Mouse (Mus musculus) ZHBTc4 (cell line): ENCODE data around the gene Rab3a.

Source experiments
- DNase-seq: peaks from one replicate; pipeline ENCODE4 v3.0.0-alpha.2; 2011; ENCODE audit warnings: low read depth, low spot score

Gene Rab3a

DNA sequence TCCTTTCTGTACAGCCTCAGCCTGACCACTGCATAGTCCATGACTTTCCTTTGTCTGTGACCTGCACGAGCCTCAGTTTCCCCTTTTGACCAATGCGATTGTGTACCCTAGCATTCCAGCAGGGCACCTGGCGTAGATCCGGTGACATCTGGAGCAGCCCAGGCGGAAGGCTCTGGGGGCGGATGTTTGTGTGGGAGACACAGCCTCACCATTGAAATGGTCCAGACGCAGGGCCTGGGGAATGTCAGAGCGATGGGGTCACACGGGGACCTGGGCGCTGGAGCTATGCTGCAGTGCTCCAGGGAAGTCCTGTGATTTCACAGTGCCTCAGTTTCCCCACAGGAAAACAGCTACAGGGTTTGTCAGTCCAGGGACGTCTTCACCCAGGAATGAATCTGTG is 12.3 kb upstream of the Rab3a start:
- DNase-seq: no peak

DNA sequence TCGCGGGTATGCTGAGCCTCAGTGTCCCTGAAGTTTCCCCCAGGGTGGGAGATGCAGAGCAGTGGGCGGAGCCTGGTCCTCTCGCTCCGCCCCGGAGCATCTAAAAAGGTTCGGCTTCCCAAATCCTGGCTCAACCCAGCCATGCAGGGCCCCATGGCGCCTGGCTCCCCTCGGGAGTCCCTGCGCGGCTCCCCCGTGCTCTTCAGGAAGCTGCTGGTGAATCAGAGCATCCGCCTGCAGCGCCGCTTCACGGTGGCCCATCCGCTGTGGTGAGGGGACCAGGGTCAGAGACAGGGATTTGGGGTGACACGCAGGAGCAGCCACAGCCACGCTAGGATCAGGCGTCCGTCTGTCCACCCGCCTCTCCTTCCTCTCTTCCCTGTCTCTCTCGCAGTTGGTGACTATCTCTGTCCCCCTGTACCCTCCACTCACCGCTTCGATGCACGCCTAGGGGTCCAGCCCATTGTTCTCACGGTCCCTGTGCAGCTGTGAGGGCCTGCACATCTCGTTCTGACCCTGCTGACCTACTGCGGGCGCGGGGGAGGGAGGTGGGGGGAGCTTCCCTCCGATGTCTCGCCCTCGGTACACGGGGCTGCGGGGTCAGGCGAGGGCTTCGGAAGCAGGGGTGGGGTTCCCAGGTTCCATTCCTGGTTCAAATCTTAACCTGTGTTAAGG is 11.4 kb upstream of the Rab3a start:
- DNase-seq: no peak

DNA sequence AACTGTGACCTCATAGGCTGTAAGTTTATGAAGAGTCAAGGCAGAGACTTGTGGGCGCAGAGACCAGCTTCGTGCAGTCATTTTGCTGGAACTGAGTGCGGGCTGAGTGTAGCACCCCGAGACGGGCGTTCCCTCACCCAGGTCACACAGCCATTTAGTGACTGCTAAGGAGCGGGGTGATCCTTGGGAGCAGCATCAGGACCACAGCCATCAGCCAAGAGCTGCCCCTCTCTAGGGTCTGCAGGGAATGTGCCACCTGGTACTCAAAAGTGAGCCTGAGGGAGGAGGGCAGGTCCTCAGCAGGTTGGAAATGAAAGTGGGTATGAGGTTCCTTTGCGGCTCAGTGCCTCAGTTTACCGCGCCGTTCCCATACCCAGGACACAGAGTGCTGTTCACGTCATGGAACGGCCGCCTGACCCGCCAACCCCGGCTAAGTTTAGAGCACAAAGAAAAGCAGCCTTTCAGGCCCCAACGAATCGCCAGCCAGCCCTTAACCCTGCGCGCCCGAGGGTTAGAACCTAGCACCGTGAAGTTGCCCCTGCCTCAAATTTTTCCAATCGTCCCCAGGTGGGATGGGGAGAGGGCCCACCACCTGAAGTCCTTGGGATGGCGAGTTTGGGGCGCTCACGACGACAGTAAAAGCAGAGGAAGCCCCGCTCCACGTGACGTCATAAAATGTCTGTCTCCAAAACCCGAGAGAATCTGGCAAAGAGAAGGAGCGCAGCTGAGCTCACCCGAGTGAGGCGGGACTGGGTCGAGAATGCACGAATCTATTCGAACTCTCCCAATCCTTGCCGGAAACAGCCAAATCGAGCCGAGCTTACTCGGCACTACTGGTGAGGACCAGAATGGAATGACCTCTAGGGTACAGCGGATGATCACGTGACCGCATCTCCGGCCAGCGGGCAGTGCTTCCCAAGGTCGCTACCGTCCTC is 10.6 kb upstream of the Rab3a start:
- no peak for DNase-seq

DNA sequence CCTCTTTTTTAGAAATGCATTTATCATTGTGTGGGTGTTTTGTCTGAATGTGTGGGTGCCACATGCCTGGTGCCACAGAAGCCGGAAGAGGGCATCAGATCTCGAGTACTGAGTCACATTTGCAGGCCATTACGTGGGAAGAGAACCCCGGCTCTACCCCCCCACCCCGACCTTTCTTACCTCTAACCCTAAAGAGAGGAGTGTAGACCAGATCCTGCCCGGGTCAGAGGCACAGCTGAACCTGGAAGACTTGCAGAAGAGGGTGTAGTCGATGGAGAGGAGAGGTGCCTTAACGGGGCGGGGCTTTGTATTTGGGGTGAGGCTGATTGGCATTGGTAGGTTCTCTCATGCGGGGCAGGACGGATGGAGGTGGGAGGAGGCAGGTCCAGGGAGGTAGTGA is 9.7 kb upstream of the Rab3a start:
- DNase-seq: no peak

DNA sequence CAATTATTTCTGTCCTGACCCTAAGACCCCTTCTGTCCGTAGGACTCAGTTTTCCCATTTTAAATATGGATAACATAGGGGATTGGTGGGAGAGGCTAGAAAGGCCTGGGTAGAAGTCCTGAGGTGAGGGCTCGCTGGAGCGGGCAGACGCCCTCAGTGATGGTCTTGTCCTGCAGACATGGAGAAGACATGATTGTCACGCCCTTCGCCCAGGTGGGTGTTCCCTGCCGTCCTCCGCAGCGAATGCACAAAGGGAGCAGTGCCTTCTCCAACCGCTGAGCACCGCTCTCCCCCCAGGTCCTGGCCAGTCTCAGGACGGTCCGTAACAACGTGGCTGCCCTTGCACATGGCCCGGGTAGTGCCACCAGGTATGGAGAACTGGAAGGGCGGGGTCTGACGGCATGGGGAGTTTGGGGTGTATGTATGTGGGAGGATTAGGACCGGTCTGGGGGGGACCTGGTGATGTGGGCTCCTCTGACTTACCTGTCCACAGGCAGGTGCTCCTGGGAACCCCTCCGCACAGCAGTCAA is 8.7 kb upstream of the Rab3a start:
- no peak for DNase-seq

DNA sequence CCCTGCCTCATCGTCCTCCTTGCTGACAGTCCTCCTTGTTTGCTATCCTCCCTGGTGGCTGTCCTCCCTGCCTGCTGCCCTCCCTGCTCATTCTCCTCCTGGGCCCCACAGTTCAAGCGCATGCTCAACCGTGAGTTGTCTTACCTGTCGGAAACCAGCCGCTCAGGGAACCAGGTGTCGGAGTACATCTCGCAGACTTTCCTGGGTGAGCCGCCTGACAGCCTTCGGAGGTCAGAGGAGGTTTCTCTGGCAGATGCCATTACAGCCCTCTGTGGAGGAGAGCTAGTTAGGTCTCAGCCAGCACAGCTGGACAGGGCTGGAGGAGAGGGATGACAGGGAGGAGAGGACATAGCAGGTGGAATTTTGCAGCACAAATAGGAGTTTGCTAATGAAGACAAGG is 7.8 kb upstream of the Rab3a start:
- DNase-seq: no peak

DNA sequence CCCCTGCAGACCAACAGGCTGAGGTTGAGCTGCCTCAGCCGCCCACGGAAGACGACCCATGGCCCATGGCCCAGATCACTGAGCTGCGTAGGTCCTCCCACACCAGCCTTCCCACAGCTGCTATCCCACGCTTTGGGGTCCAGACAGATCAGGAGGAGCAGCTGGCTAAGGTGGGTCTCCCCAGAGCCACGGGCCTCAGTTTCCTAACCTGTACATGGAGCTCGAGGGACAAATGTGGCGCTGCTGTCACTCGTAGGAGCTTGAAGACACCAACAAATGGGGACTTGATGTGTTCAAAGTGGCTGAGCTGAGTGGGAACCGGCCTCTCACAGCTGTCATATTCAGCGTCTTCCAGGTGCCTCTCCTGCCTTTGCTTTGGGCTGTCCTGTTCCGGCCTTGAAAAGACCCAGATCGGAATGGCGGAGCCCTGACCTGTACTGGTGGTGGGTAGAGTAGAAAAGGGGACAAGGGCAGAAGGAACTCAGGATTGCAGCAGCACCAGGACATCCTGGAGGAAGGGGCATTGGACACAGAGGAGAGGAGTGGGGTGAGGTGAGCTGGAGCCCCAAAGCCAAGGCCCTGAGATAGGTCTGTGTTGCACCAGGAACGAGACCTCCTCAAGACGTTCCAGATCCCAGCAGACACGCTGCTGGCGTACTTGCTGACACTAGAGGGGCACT is 7.1 kb upstream of the Rab3a start:
- no peak for DNase-seq

DNA sequence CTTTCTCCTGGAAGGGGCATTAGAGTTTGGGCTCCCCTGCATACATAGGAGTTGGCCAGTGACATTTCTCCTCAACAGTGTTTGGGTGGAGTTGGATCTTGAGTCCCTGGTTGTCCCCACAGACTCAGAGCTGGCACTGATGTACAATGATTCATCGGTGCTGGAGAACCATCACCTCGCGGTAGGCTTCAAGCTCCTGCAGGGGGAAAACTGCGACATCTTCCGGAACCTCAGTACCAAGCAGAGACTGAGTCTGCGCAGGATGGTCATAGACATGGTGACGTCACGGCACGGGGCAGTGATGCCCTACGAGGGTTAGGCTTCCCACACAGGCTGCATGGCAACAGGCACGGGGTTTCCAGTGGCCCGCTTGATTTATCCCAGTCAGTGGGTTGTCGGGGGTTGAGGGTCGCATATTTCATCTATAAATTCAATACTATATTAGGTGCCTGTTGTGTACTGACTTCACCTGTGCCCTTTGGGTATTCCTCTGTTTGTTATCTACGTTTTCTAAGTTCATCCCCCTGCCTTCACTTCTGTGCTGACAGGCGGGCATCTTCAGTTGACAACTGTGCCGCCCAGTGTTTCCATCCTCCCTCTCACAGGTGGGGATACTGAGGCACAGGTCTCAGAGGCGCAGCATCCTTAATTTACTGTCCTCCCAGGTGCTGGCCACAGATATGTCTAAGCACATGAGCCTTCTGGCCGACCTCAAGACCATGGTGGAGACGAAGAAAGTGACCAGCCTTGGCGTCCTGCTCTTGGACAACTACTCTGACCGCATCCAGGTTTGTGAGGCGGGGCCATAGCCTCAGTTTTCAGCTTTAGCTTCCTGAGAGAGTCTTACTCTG is 6.0 kb upstream of the Rab3a start:
- DNase-seq: no peak

DNA sequence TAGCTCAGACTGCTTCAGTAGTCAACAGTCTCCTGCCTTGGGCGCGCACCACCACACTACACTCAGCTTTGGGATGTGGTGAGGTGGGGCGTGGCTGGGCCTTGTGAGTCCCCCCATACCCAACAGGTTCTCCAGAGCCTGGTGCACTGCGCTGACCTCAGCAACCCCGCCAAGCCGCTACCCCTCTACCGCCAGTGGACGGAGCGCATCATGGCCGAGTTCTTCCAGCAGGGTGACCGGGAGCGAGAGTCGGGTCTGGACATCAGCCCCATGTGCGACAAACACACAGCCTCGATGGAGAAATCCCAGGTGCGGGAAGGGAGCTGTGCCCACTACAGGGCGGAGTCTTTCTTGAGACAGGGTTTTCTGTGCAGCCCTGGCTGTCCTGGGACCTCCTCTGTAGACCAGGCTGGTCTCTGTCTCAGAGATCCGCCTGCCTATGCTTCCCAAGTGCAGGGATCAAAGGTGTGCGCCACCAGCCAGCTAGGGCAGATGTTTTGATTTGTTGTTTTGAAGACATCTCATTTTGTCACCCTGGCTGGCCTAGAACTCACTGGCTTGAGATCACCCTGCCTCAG is 5.3 kb upstream of the Rab3a start:
- DNase-seq: no peak

DNA sequence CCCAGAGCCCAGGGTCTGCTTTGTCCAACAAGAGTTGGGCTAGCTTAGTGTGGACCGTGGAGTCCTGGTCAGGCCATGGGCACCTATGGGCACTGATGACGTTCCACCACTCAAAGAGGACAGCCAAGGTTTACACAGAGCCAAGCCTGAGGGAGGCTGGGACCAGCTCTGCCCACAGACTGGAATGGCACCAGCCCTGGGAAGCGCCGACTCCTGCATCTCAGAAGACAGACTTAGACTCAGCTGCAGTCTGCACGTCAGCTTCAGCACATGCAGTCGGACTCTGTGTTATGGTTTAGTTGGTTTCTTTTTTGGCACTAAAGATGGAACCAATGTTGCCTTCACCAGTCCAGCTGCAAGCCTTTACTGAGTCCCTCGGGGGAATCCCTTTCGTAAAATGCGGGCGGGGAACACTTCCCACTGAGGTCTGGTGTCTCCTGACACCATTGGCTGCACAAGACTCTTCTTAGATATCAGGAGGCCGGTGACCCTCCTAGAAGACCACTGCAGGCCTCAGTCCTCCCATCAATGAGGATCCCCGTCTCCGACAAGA is 4.3 kb upstream of the Rab3a start:
- DNase-seq: no peak

DNA sequence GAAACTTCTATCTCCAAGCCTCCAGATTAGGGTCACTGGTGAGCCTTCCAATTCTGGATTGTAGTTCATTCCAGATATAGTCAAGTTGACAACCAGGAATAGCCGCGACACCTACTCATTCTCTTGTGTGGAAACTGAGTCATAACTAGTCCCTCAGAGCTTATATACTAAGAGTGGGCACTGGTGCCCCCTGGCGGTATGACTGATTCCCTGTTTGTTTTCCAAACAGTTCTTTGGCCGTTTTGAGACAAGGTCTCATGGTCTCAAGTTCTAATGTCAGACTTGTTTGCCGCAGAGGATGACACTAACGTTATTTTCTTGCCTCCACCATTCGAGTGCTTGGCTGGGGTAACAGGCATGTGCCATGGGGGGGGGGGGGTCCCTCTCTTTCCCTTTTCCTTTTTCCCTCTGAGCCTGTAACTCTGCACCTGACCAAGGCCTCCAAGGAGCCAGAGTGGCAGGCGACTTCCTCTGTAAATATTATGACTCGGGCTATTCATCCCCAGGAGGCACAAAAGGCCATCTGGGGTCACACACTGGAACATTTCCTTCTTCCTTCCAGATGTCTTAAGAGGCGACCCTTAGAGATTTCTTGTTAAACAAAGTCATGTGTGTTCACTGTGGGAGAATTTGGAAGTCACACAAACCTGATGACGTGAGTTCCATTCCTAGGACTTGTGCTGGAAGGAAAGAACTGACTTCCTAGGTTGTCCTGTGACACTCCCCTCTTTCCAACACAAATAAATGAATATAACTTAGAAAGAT is 2.3 kb upstream of the Rab3a start:
- peak; percentile 80 for DNase-seq

DNA sequence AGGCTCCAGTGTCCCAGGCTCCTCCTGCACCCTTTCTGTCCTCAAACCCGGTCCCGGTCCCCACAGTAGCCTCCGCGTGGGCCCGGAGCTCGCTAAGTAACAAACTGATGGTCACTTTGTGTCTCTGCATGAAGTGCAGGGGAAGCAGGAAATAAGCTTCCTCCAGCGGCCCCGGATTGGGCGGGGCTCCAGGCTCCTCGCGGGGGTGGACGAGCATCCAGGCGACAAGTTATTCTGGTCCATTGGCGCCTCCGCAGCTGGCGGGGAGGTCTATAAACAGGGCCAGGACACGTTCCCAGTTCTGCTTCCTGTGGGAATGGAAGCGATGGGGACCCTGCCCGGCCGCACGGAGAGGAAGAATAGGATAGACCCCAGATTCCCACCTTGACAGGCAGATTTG is 1.3 kb upstream of the Rab3a start:
- DNase-seq: peak; percentile 59

DNA sequence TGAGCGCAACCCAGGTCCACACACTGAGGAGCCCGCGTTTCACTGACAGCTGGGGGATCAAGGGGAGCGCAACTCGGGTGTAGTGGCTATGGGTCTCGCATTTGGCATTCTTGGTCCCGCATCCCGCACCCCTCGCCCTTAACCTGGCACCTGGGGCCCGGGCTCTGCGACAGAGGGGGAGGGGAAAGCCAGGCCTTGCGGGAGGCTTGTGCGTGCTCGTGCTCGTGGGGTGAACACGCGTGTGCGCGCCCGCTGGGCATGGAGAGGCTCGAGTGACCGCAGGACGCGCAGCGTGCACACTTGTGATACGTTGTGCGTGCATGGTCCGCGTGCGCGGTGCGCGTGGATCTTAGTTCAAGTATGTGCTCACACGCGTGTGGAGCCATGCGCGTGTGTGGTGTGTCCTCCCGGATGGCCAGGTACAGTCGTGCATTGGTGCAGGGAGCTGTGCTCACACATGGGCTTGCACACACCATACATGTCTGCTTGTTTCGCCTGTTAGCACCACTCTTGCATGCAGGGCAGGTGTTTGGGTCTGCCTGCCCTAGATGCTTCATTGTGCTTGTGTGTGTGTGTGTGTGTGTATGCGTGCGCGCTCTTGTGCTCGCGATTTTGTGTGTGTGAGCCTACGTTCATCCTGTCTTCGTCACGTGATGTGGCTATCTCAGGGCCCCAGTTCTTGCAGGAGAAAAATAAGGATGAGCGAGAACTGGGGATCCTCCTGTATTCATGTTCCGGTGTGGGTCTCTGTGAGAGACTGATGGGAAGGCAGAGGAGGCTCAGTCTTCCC is 587 bp downstream of the Rab3a start:
- no peak for DNase-seq

DNA sequence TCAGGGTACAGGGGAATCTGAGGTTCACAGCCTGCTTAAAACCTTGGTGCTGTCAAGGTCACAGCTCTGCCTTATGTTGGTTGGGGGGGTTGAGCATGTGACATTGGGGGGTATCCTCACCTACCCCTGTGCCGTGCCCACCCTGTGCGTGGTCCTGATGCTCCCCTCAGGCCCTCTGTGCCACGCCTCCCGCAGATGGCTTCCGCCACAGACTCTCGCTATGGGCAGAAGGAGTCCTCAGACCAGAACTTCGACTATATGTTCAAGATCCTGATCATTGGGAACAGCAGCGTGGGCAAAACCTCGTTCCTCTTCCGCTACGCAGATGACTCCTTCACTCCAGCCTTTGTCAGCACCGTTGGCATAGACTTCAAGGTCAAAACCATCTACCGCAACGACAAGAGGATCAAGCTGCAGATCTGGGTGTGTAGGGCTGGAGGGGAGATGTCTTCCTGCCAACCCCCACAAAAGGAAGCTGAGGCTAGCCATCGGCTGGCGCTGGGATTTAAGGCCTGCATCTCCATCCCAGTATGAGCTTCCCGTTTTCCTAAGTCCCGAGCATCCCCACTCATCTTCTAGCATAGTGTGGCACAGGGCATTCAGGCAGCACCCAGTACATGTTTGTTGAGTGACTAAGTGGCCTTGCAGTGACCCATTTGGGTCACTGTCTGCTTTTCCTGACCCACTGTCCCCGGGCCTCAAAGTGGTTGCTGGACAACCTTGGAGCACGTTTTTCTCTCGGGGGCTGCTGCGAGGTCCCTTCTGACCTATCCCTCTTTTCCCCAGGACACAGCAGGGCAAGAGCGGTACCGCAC is 1.4 kb downstream of the Rab3a start:
- no peak for DNase-seq

DNA sequence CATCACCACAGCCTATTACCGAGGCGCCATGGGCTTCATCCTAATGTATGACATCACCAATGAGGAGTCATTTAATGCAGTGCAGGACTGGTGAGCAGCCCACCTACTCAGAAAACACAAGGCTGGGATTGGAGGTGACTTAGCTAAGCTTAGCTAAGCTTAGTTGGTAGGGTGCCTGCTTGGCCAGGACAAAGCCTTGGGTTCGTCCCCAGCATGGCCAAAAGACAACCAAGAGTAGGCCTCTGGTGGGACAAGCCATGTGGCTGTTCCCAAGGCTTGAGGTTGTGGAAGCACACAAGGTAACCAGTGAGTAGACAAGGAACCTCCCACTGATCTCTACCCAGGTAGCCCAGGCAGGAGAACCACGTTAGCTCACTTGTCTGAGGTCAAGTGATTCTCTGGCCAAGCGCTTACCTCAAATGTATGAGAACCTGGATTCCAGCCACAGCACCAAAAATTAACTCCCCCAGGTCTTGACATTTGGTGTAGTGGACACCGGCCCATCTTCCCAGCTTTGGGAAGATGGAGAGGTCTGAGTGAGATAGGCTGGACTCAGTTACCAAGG is 2.1 kb downstream of the Rab3a start:
- DNase-seq: no peak

DNA sequence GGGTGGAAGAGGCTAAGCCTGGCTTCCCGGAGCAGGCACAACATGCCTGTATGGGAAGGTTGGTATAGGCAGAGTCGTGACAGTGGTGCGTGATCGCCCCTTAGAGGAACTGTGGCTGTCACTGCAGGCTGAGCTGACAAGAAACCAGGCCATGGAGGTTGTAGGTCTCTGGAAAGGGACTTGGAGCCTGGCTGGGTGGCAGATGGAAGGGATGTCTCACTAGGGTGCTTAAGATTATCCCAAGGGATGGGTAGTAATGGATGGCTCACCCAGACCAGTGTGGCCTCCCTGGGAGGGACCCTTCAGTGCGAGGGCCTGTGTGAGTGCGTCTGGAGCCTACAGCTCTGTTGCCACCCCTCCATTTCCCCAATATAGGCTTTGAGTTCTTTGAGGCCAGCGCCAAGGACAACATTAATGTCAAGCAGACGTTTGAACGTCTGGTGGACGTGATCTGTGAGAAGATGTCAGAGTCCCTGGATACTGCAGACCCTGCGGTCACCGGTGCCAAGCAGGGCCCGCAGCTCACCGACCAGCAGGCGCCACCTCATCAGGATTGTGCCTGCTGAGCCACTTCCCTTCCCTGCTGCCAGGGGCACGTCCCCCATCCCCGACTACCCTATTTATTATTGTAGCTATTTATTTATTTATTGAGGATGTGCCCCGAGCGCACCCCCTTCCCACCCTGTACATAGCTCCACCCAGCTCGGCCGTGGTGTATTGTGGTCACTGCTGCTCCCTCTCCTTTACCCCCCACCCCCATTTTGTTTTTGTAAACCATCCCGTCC is 3.2 kb downstream of the Rab3a start:
- DNase-seq: peak; percentile 68

DNA sequence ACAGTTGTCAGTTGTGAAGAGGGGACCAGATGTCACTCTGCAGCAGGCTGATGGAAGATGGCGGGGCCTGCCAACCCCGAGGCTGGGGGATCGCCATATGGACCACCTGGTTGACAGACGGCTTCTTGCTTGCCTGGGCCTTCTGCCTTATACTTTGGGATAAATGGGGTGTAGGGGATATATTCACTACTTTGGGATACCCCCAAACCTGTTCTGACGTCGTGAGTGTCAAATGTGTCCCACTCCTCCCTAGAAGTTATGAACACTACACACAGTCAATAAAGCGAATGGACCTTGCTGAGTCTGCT is 3.8 kb downstream of the Rab3a start:
- no peak for DNase-seq
